Mouse (Mus musculus) small intestine, adult 2 months (tissue): ENCODE data around the gene Slc29a1.

Experiments
- CTCF ChIP-seq: fragments of 200-500 bp; IDR thresholded peaks from 2 replicates; pipeline ENCODE4 v1.5.1; 2012; ENCODE audit warnings: low read depth, mild to moderate bottlenecking, control low read depth, inconsistent platforms, low read length, moderate library complexity, mixed read lengths; ENCODE audit not compliant: insufficient replicate concordance, insufficient read length; ENCODE audit errors: extremely low read depth
- POLR2A ChIP-seq: fragments of 200-500 bp; IDR thresholded peaks from 2 replicates; pipeline ENCODE4 v1.6.1; 2012; ENCODE audit warnings: low read depth, mild to moderate bottlenecking, control low read depth, inconsistent platforms, low read length, moderate library complexity

- TF ChIP-seq CTCF (no peak), POLR2A (no peak)
Measured at GRCm38 (mm10) chr17:45538394-45538793, 61.0 kb downstream of the Slc29a1 start.
